Mouse (Mus musculus): Measurements from ENCODE around the gene Tmem54.

- TF ChIP-seq POLR2A (IDR thresholded peaks at IDR 0.05; ENCODE audit: insufficient read depth, low read depth, low read length) (no peak), CTCF (IDR thresholded peaks at IDR 0.05) (peak; percentile 94)
Observed at GRCm38 (mm10) chr4:129086078-129086477, 19.3 kb upstream of the Tmem54 start.
